Mouse (Mus musculus) spleen, adult 2 months (tissue): ENCODE data around the gene Fam104a.

ENCODE experiments used
- CTCF ChIP-seq: fragments of 200-500 bp; IDR thresholded peaks from 2 replicates; pipeline ENCODE4 v1.5.1; 2011; ENCODE audit warnings: mild to moderate bottlenecking, inconsistent platforms; ENCODE audit not compliant: insufficient read depth, insufficient read length, insufficient replicate concordance; ENCODE audit errors: extremely low read depth
- POLR2A ChIP-seq: fragments of 200-500 bp; IDR thresholded peaks from 2 replicates; pipeline ENCODE4 v1.6.1; 2011; ENCODE audit warnings: low read depth, low read length, inconsistent platforms

DNA sequence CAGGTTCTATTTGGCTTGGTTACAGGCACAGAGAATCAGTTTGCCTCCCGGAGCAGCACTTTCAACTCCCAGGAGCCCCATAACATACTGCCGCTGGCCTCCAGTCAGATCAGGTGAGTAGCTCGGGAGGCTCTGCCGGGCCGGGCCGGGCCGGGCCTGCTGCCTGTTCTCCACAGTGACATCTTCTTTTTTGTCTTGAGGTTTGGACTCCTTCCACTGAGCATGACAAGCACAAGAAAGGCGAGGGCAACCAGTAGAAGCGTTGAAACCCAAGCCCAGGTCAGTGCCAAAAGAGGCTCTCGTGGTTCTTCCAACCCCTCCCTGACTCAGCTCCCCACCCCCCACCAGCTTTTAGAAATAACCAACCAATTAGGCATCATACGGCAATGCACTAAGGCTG lies 23.0 kb downstream of the Fam104a start:
- TF ChIP-seq CTCF (no peak), POLR2A (no peak)
